Mouse (Mus musculus) hindbrain, embryonic 14.5 days (tissue): ENCODE data around the gene Grhl1. TPM values are rescaled to one million over a fixed set of nuclear protein-coding genes. Genes with fewer than 3 reads are reported as not detected.

Experiments used
- ATAC-seq: fragments of 200-750 bp; cut with Nextera tagmentation; 2 replicates; pipeline ENCODE4 v1.8.0; 2017; ENCODE audit warnings: moderate number of reproducible peaks, mild to moderate bottlenecking, moderate TSS enrichment, moderate library complexity; ENCODE audit not compliant: low FRiP score
- DNase-seq: peaks from one replicate; pipeline ENCODE4 v3.0.0-alpha.2; 2015; ENCODE audit warnings: low spot score
- H3K27ac ChIP-seq: fragments of 300-500 bp; sonication (generic); 2 replicates; pipeline ENCODE4 v1.5.1; 2014; ENCODE audit warnings: mild to moderate bottlenecking, moderate library complexity
- H3K27me3 ChIP-seq: fragments of 300-500 bp; sonication (generic); 2 replicates; pipeline ENCODE4 v1.6.1; 2014; ENCODE audit warnings: mild to moderate bottlenecking, low read length, mixed read lengths; ENCODE audit not compliant: control insufficient read depth, insufficient read depth
- H3K36me3 ChIP-seq: fragments of 300-500 bp; sonication (generic); replicated peaks from 2 replicates; pipeline ENCODE4 v1.6.1; 2014; ENCODE audit not compliant: control insufficient read depth, insufficient read depth
- H3K4me1 ChIP-seq: fragments of 300-500 bp; sonication (generic); replicated peaks from 2 replicates; pipeline ENCODE4 v1.6.1; 2014; ENCODE audit warnings: antibody characterized with exemption, low read length, mixed read lengths; ENCODE audit not compliant: control insufficient read depth, insufficient read depth
- H3K4me2 ChIP-seq: fragments of 300-500 bp; sonication (generic); replicated peaks from 2 replicates; pipeline ENCODE4 v1.6.1; 2014; ENCODE audit warnings: mild to moderate bottlenecking, moderate library complexity
- H3K4me3 ChIP-seq: fragments of 300-500 bp; sonication (generic); replicated peaks from 2 replicates; pipeline ENCODE4 v1.5.1; 2014; ENCODE audit warnings: mild to moderate bottlenecking, low read length
- H3K9ac ChIP-seq: fragments of 300-500 bp; sonication (generic); 2 replicates; pipeline ENCODE4 v1.6.1; 2014
- H3K9me3 ChIP-seq: fragments of 300-500 bp; sonication (generic); 2 replicates; pipeline ENCODE4 v1.6.1; 2016; ENCODE audit warnings: low read length; ENCODE audit not compliant: control insufficient read depth
- WGBS: fragments of 180-500 bp; shearing (Covaris S2); extraction: QIAGEN DNeasy Blood & Tissue Kit; methylation state at CpG from one replicate; pipeline ENCODE4 v1.1.7; 2014; 5-methylcytosine and 5-hydroxymethylcytosine counted together
- polyA plus RNA-seq: library from polyadenylated mRNA; unstranded; fragments of >200 nt; fragmentation: Nextera tagmentation; extraction: Ambion mirVana; gene quantifications from 2 replicates; pipeline ENCODE4 v1.2.1, GENCODE M21; 2014

The Grhl1 gene
- polyA plus RNA-seq, 1 experiment from 2014 or later: 0.58 TPM

- ATAC-seq: no peak
- H3K4me2 ChIP-seq: no peak overlapping the region
- H3K9ac ChIP-seq: no peak overlapping the region
- H3K9me3 ChIP-seq: no peaks in the 10 kb centered on the region
- DNase-seq: no peak
- H3K27me3 ChIP-seq: no peaks in the 10 kb centered on the region
- H3K4me1 ChIP-seq: no peaks in the 10 kb centered on the region
- H3K36me3 ChIP-seq: no peaks in the 10 kb centered on the region
- H3K27ac ChIP-seq: no peak overlapping the region
- WGBS: 82% methylated on average over 3 of the region's 3 CpGs
- no peak overlapping the region for H3K4me3 ChIP-seq
These were observed 11.6 kb downstream of the Grhl1 start for GRCm38 (mm10) chr12:24583653-24584052.

DNA sequence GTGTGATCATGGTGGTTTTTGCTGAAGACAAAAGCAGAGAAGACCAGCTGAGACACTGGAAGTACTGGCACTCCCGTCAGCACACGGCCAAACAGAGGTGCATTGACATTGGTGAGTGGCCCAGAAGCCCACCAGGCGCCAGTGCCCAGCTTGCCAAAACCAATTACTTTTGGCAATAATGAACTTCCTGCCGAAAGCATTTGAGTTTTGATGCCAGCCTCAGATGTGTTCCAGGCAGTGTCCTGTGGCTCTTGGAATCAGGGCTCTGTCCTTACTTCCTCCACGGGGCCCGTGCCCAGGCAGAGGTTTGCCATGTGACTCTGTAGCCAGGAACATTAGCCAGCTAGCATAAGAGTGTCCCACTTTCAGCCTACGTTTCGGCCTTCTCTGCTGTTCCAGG lies 12.8 kb downstream of the Grhl1 start:
- Histone ChIP-seq H3K27me3 (no peaks in the 10 kb centered on the region), H3K4me2 (no peak overlapping the region), H3K9ac (no peak overlapping the region), H3K4me1 (no peaks in the 10 kb centered on the region), H3K36me3 (no peaks in the 10 kb centered on the region), H3K9me3 (no peaks in the 10 kb centered on the region), H3K27ac (no peak overlapping the region), H3K4me3 (no peak overlapping the region)
- WGBS: 83% methylated on average over 8 of the region's 8 CpGs
- ATAC-seq (no peak), DNase-seq (no peak)

- Histone ChIP-seq H3K9ac (no peak overlapping the region), H3K4me2 (no peak overlapping the region), H3K27ac (no peak overlapping the region), H3K27me3 (no peaks in the 10 kb centered on the region), H3K4me3 (no peak overlapping the region), H3K4me1 (no peaks in the 10 kb centered on the region), H3K36me3 (no peaks in the 10 kb centered on the region), H3K9me3 (no peaks in the 10 kb centered on the region)
- DNase-seq (no peak), ATAC-seq (no peak)
- WGBS: 81% methylated on average over 7 of the region's 7 CpGs
These were observed 14.1 kb downstream of the Grhl1 start for GRCm38 (mm10) chr12:24586193-24586592.

DNA sequence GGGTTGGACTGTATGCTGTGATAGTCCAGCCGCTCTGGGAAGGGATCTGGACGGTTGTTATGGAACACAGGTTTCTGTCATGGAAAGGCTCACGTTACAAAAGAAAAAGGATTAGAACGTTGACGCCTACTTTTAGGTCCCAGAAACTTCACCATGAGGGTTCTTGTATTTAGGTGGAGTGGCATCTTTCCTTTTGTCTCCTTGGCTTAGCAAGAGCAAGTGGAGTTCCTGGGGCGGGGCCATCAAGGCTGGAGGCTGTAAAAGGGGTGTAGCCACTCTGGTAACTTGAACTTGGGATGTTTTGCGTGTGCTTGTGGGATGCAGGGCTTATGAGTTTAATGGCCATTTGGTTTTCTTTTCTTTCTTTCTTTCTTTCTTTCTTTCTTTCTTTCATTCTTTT lies 18.3 kb downstream of the Grhl1 start:
- Histone ChIP-seq H3K9ac (no peak overlapping the region), H3K9me3 (no peaks in the 10 kb centered on the region), H3K4me2 (no peak overlapping the region), H3K4me1 (0 out of 2 replicates have a peak, but pooled peaks cover 3% of the 10 kb centered on the region), H3K4me3 (no peak overlapping the region), H3K36me3 (no peaks in the 10 kb centered on the region), H3K27me3 (no peaks in the 10 kb centered on the region), H3K27ac (no peak overlapping the region)
- DNase-seq (no peak), ATAC-seq (no peak)
- WGBS: 83% methylated on average over 7 of the region's 7 CpGs

- no peak overlapping the region for H3K27ac ChIP-seq
- no peak for DNase-seq
- no peak overlapping the region for H3K4me3 ChIP-seq
- H3K4me1 ChIP-seq: 0 out of 2 replicates have a peak, but pooled peaks cover 3% of the 10 kb centered on the region
- H3K27me3 ChIP-seq: no peaks in the 10 kb centered on the region
- no peak overlapping the region for H3K4me2 ChIP-seq
- no peaks in the 10 kb centered on the region for H3K9me3 ChIP-seq
- WGBS: 84% methylated on average over 9 of the region's 9 CpGs
- no peaks in the 10 kb centered on the region for H3K36me3 ChIP-seq
- ATAC-seq: no peak
- no peak overlapping the region for H3K9ac ChIP-seq
These were observed 20.0 kb downstream of the Grhl1 start for GRCm38 (mm10) chr12:24592055-24592454.

- H3K36me3 ChIP-seq: no peaks in the 10 kb centered on the region
- no peak overlapping the region for H3K27ac ChIP-seq
- no peaks in the 10 kb centered on the region for H3K9me3 ChIP-seq
- 0 out of 2 replicates have a peak, but pooled peaks cover 3% of the 10 kb centered on the region for H3K4me1 ChIP-seq
- DNase-seq: no peak
- 13% methylated on average over 22 of the region's 22 CpGs for WGBS
- ATAC-seq: no peak
- peak overlapping the region; percentile 2; the same call in 1 of the 2 replicates for H3K9ac ChIP-seq
- no peaks in the 10 kb centered on the region for H3K27me3 ChIP-seq
- H3K4me3 ChIP-seq: no peak overlapping the region
- H3K4me2 ChIP-seq: peak overlapping the region; percentile 32
These were observed 21.0 kb downstream of the Grhl1 start for GRCm38 (mm10) chr12:24592956-24593672.

- DNase-seq: no peak
- no peaks in the 10 kb centered on the region for H3K9me3 ChIP-seq
- H3K4me2 ChIP-seq: no peak overlapping the region
- H3K36me3 ChIP-seq: no peaks in the 10 kb centered on the region
- H3K4me3 ChIP-seq: no peak overlapping the region
- no peak overlapping the region for H3K27ac ChIP-seq
- 85% methylated on average over 6 of the region's 6 CpGs for WGBS
- 0 out of 2 replicates have a peak, but pooled peaks cover 3% of the 10 kb centered on the region for H3K4me1 ChIP-seq
- no peak for ATAC-seq
- no peaks in the 10 kb centered on the region for H3K27me3 ChIP-seq
- H3K9ac ChIP-seq: no peak overlapping the region
These were observed 25.3 kb downstream of the Grhl1 start for GRCm38 (mm10) chr12:24597376-24597775.

- H3K36me3 ChIP-seq: no peaks in the 10 kb centered on the region
- H3K4me2 ChIP-seq: no peak overlapping the region
- ATAC-seq (no peak), DNase-seq (no peak)
- no peak overlapping the region for H3K4me3 ChIP-seq
- H3K9ac ChIP-seq: no peak overlapping the region
- 71% methylated on average over 8 of the region's 8 CpGs for WGBS
- H3K27ac ChIP-seq: no peak overlapping the region
- no peaks in the 10 kb centered on the region for H3K4me1 ChIP-seq
- no peaks in the 10 kb centered on the region for H3K9me3 ChIP-seq
- H3K27me3 ChIP-seq: no peaks in the 10 kb centered on the region
These were observed 27.3 kb downstream of the Grhl1 start for GRCm38 (mm10) chr12:24599366-24599895.

GRCm38 (mm10) chr12:24600074-24600473 lies 28.0 kb downstream of the Grhl1 start:
- ATAC-seq (no peak), DNase-seq (no peak)
- no peak overlapping the region for H3K9ac ChIP-seq
- 88% methylated on average over 7 of the region's 7 CpGs for WGBS
- no peaks in the 10 kb centered on the region for H3K4me1 ChIP-seq
- H3K9me3 ChIP-seq: no peaks in the 10 kb centered on the region
- H3K4me3 ChIP-seq: no peak overlapping the region
- no peaks in the 10 kb centered on the region for H3K36me3 ChIP-seq
- no peaks in the 10 kb centered on the region for H3K27me3 ChIP-seq
- H3K4me2 ChIP-seq: no peak overlapping the region
- no peak overlapping the region for H3K27ac ChIP-seq
